Mouse (Mus musculus) forebrain, embryonic 14.5 days (tissue): ENCODE measurements around the gene Clca2. TPM values are rescaled to one million over a fixed set of nuclear protein-coding genes. Genes with fewer than 3 reads are reported as not detected.
A peak's percentile ranks its signal among the peaks of the same experiment; 100 is the strongest.
"Not testable (repeated sequence)": the region's sequence is repeated elsewhere in the genome, so short reads cannot be mapped to it uniquely, and the experiment has no call there.

Source experiments
- ATAC-seq: fragments of 200-750 bp; cut with Nextera tagmentation; 2 replicates; pipeline ENCODE4 v1.8.0; 2017; ENCODE audit warnings: mild to moderate bottlenecking, moderate library complexity
- DNase-seq: peaks from one replicate; pipeline ENCODE4 v3.0.0-alpha.2; 2015; ENCODE audit warnings: low spot score
- H3K27ac ChIP-seq: fragments of 300-500 bp; sonication (generic); 2 replicates; pipeline ENCODE4 v1.5.1; 2014; ENCODE audit warnings: low read depth, mild to moderate bottlenecking, control low read depth, low read length, moderate library complexity
- H3K27me3 ChIP-seq: fragments of 300-500 bp; sonication (generic); replicated peaks from 2 replicates; pipeline ENCODE4 v1.6.1; 2014; ENCODE audit warnings: low read length, control low read depth, mixed read lengths; ENCODE audit not compliant: control insufficient read depth, insufficient read depth
- H3K36me3 ChIP-seq: fragments of 300-500 bp; sonication (generic); 2 replicates; pipeline ENCODE4 v1.6.1; 2014; ENCODE audit warnings: low read length, control low read depth; ENCODE audit not compliant: control insufficient read depth, insufficient read depth
- H3K4me1 ChIP-seq: fragments of 300-500 bp; sonication (generic); 2 replicates; pipeline ENCODE4 v1.6.1; 2014; ENCODE audit warnings: antibody characterized with exemption, low read length, control low read depth; ENCODE audit not compliant: control insufficient read depth, insufficient read depth
- H3K4me2 ChIP-seq: fragments of 300-500 bp; sonication (generic); 2 replicates; pipeline ENCODE4 v1.6.1; 2014; ENCODE audit warnings: mild to moderate bottlenecking, control low read depth, low read length
- H3K4me3 ChIP-seq: fragments of 300-500 bp; sonication (generic); 2 replicates; pipeline ENCODE4 v1.5.1; 2014; ENCODE audit warnings: low read depth, low read length, control low read depth
- H3K9ac ChIP-seq: fragments of 300-500 bp; sonication (generic); 2 replicates; pipeline ENCODE4 v1.6.1; 2014; ENCODE audit warnings: mild to moderate bottlenecking, low read length, control low read depth, moderate library complexity
- H3K9me3 ChIP-seq: fragments of 300-500 bp; sonication (generic); replicated peaks from 2 replicates; pipeline ENCODE4 v1.6.1; 2016; ENCODE audit warnings: low read length, control low read depth, mixed read lengths; ENCODE audit not compliant: control insufficient read depth
- WGBS: fragments of 180-500 bp; shearing (Covaris S2); extraction: QIAGEN DNeasy Blood & Tissue Kit; methylation state at CpG from one replicate; pipeline ENCODE4 v1.1.7; 2014; 5-methylcytosine and 5-hydroxymethylcytosine counted together
- polyA plus RNA-seq: library from polyadenylated mRNA; unstranded; fragments of >200 nt; fragmentation: Nextera tagmentation; extraction: Ambion mirVana; gene quantifications from 2 replicates; pipeline ENCODE4 v1.2.1, GENCODE M21; 2014

Clca2 gene
- polyA plus RNA-seq, 1 experiment from 2014 or later, result 0.11 TPM

DNA sequence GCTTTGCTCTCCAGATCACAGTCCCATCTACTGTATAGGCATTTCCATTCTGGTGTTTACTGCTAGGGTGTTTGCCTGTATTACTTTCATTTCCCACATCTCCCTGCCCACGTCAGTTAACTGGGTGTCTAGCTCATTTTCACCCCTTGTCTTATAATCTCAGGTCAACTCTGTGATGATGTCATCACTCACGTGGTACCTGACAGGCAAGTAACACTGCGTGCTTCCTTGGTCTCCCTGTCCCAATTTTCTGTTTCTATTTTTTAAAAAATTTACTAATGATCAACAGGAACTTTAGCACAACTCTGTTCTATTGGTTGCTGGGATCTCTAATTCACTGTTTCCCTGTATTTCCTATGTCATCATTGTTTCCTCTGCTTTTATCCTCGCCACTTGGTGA, 30.3 kb downstream of the Clca2 start:
- WGBS, result 89% methylated on average over 4 of the region's 4 CpGs
- no peaks in the 10 kb centered on the region for H3K36me3 ChIP-seq
- no peak overlapping the region for H3K9ac ChIP-seq
- H3K27me3 ChIP-seq, result no peaks in the 10 kb centered on the region
- H3K4me3 ChIP-seq, result no peak overlapping the region
- H3K4me1 ChIP-seq, result no peaks in the 10 kb centered on the region
- ATAC-seq (no peak), DNase-seq (no peak)
- no peak overlapping the region for H3K27ac ChIP-seq
- H3K4me2 ChIP-seq, result no peak overlapping the region
- no peaks in the 10 kb centered on the region for H3K9me3 ChIP-seq

DNA sequence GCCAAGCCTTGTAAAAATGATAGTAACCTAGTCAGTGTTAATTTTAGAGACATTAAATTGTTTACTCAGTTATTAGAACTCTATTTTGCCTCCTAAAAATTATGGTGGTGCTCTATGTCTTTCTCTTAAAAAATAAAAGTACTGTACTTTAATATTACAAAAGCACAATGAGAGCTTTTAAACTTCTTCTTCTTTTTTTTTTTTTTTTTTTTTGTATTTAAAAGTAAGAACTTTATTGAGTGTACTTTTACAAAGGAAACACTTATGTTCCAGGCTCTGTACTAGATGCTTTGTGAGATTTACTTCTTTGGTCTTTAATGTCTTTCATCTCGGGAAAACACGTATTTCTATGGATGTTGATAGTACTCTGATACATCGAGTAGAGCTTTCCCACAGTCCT, 44.1 kb downstream of the Clca2 start:
- ATAC-seq, H3K4me1 ChIP-seq: not testable (repeated sequence)

DNA sequence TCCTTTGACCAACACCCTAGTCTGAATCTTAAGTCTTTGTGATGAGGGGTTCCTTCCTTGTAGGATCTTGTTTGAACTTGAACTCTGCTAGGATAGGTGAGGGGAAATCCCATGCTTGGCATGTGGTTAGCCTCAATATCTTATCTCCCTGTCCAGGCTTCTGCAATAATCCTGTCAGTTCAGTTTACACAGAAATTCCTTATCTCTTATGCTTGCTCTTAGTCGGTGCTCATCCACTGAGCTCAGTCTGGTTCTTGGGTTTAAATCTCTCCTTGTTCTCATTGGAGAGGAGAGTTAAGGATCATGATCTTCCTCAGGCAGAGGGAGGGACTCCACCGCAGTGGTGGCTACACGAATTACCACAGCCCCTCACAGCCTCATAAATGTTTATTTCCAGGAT, 49.4 kb downstream of the Clca2 start:
- Histone ChIP-seq H3K4me2 (no peak overlapping the region), H3K27me3 (no peaks in the 10 kb centered on the region), H3K36me3 (no peaks in the 10 kb centered on the region), H3K9me3 (no peaks in the 10 kb centered on the region), H3K9ac (no peak overlapping the region), H3K4me3 (no peak overlapping the region), H3K4me1 (no peaks in the 10 kb centered on the region), H3K27ac (no peak overlapping the region)
- DNase-seq, result no peak
- ATAC-seq, result no peak
- WGBS, result 87% methylated on average over 3 of the region's 3 CpGs

More for the DNA sequence above, 44.1 kb downstream of the Clca2 start:
- WGBS, result 88% methylated on average over 3 of the region's 3 CpGs
- not testable (repeated sequence) for H3K4me3 ChIP-seq, H3K27me3 ChIP-seq, DNase-seq, H3K9me3 ChIP-seq, H3K9ac ChIP-seq, H3K36me3 ChIP-seq, H3K27ac ChIP-seq, H3K4me2 ChIP-seq

DNA sequence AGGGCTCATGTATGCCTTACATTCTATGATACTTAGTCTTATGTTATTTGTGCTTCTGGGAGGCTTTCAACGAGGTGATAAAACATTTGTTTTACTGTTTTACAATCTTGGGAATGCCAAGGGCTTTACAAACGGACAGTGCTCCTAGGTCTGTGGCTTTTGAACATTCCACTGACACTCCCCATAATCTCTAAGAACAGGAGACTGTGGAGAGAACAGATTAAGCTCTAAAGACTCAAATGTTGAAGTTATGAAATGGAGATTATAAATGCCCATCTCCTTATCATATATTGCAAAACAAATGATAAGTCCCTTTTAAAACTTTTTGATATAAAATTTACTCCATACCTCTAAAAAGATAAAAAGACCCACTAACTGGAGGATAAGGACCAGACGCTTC, 60.4 kb downstream of the Clca2 start:
- Histone ChIP-seq H3K27ac (no peak overlapping the region), H3K4me2 (no peak overlapping the region), H3K36me3 (no peaks in the 10 kb centered on the region), H3K9ac (no peak overlapping the region), H3K4me1 (no peaks in the 10 kb centered on the region), H3K27me3 (no peaks in the 10 kb centered on the region), H3K9me3 (no peaks in the 10 kb centered on the region), H3K4me3 (no peak overlapping the region)
- 67% methylated on average over 3 of the region's 3 CpGs for WGBS
- ATAC-seq (no peak), DNase-seq (no peak)

DNA sequence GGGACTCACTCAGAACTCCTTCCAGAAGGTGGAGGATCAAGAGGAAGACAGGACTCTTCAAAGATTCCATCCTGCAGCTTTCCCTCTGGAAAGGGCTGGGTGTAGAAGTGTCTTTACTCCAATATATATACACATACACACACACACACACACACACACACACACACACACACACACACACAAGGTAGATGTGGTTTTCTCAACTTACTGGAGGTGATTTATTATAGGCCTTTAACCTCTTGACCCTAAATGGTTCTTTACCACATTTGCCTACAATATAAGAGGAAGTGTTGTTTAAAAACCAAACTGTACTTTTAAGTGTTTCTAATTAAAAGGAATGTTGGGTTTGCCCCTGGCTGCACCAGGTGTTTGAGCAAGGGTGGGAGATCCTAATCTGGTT, 66.6 kb downstream of the Clca2 start, which contains the start of gene Clca1:
Gene Clca1 (minus strand): TSS at position 101 of the 400 bp plus-strand sequence.
- Histone ChIP-seq H3K4me3 (no peak within 1 kb of the TSS), H3K27me3 (no peaks in the 10 kb centered on the region), H3K9ac (no peak within 1 kb of the TSS), H3K36me3 (no peaks in the 10 kb centered on the region), H3K4me1 (no peaks in the 10 kb centered on the region), H3K27ac (no peak within 1 kb of the TSS), H3K4me2 (no peak within 1 kb of the TSS), H3K9me3 (no peaks in the 10 kb centered on the region)
- DNase-seq (no peak), ATAC-seq (no peak)

DNA sequence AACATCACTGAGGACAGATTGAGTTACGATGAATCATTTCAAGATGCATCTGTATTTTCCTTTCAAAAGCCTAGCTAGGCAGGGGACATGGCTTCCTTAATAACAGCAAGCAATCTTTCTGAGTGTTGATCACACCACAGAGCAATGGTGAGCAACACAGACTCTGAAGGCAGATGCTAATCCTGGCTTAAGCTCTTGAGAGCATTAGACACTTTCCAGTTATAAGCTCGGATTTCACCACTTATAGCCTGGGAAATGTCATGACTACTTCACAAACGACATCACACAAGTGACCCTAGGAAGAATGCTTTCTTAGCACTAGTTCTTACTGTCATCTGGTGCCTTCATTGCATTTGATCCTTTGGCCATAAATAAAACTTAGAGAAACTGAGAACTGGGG, 71.2 kb downstream of the Clca2 start:
- 76% methylated on average over 3 of the region's 3 CpGs for WGBS
- no peak for ATAC-seq

DNA sequence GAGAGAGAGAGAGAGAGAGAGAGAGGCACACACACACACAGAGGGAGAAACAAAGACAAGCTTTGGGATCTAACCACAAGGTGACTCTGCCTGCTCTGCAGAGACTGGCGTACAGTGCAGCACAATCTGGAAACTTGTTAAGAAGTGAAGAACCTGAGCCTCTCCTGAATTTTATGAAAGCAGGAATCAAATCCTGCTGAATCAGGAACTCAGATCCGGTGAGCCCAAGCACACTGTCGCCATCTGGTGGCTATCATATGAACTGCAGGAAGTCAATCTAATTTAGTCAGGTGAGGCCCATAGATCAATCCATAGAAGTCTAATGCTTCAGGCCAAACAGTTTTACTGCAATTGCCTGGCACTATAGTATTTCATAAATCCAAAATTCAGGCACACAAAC, 72.5 kb downstream of the Clca2 start:
- 34% methylated on average over 3 of the region's 3 CpGs for WGBS
- H3K27me3 ChIP-seq, result no peaks in the 10 kb centered on the region
- no peak overlapping the region for H3K4me2 ChIP-seq
- DNase-seq (peak; percentile 60), ATAC-seq (peak; percentile 23; the same call in 1 of the 2 replicates)
- H3K36me3 ChIP-seq, result no peaks in the 10 kb centered on the region
- H3K4me1 ChIP-seq, result no peaks in the 10 kb centered on the region
- H3K9ac ChIP-seq, result no peak overlapping the region
- H3K4me3 ChIP-seq, result no peak overlapping the region
- H3K27ac ChIP-seq, result no peak overlapping the region
- H3K9me3 ChIP-seq, result no peaks in the 10 kb centered on the region

More for the DNA sequence above, 71.2 kb downstream of the Clca2 start:
- Histone ChIP-seq H3K36me3 (no peaks in the 10 kb centered on the region), H3K4me2 (no peak overlapping the region), H3K27me3 (no peaks in the 10 kb centered on the region), H3K4me3 (no peak overlapping the region), H3K4me1 (no peaks in the 10 kb centered on the region), H3K9ac (no peak overlapping the region), H3K9me3 (no peaks in the 10 kb centered on the region), H3K27ac (no peak overlapping the region)
- DNase-seq, result no peak

Other genes with a start within 250 kb of the Clca2 start
- gene Clca4b, start 166.9 kb downstream of the Clca2 start, polyA plus RNA-seq, result not detected in 2 replicates
- gene Clca4a, start 124.4 kb downstream of the Clca2 start, polyA plus RNA-seq, result not detected in 2 replicates
- not detected in 2 replicates for gene Clca1, start 66.7 kb downstream of the Clca2 start, polyA plus RNA-seq
- gene Odf2l, start 19.1 kb upstream of the Clca2 start, polyA plus RNA-seq, result 16.6 and 18.5 TPM in 2 replicates
- 0.18 and 0.20 TPM in 2 replicates for gene Col24a1, start 193.0 kb upstream of the Clca2 start, polyA plus RNA-seq